Mouse (Mus musculus) frontal cortex, adult (tissue): ENCODE results near the gene Ubb.
A peak's percentile ranks its signal among the peaks of the same experiment; 100 is the strongest.
"Not testable (repeated sequence)": the region's sequence is repeated elsewhere in the genome, so short reads cannot be mapped to it uniquely, and the experiment has no call there.

Experiments
- ATAC-seq: cut with Nextera tagmentation; 2 replicates; pipeline ENCODE4 v1.9.2; 2017; ENCODE audit warnings: mild to moderate bottlenecking, moderate library complexity, mixed read lengths; ENCODE audit not compliant: low TSS enrichment

Gene Ubb

GRCm38 (mm10) chr11:62550727-62551225 is at the start of gene Ubb:
Gene Ubb, plus strand, starts transcription at chr11:62551171.
- ATAC-seq: peak; percentile 92

DNA sequence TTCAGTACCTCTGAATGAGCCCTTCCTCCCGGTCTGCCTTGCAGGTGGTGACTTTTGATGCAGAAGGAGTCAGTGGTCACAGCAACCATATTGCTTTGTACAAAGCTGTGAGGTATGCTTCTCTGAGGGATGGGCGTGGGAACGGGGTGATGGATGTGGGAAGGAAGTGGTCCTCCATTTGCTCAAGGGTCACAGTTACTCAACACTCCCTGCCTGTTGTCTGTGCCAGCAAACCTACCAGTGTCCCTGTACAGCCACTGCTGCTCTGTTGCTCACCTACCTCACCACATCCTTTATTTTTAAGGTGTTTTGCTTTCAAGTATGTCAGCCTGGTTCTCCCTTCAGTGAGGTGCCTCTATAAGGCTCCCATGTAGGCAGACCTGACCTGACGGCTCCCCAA is 43.3 kb upstream of the Ubb start:
- ATAC-seq: no peak

DNA sequence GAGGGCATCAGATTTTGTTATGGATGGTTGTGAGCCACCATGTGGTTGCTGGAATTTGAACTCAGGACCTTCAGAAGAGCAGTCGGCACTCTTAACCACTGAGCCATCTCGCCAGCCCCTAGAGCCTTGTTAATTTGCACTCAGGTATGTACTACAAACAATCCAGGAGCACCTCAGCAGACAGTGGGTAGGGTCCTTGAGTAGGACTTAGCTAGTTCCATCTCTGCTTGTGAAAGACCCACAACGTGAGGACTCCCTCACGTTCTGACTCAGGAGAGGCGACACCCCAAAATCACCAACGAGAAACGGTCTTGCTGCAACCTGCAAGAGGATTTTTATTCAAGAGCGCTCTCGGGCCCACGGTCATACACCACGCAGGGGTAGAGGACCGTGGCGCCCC is 42.6 kb upstream of the Ubb start:
- ATAC-seq: not testable (repeated sequence)

DNA sequence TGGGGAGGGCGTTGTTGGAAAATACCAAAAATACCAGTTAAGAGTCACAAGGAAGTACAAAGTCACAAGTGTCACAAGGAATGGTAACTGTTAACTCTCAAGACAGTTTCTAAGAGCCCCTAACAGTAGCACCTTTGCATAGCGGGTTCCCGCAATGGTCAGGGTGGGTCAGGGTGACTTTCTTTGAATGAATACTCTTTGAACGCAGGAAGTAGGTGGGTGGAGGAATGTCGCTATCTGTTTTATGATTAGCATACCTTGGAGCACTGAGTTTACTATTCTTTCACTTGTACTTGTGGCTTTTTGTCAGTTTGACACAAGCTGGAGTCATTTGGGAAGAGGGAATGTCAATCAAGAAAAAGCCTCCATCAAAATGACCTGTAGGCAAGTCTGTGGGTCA is 42.2 kb upstream of the Ubb start:
- ATAC-seq: not testable (repeated sequence)

DNA sequence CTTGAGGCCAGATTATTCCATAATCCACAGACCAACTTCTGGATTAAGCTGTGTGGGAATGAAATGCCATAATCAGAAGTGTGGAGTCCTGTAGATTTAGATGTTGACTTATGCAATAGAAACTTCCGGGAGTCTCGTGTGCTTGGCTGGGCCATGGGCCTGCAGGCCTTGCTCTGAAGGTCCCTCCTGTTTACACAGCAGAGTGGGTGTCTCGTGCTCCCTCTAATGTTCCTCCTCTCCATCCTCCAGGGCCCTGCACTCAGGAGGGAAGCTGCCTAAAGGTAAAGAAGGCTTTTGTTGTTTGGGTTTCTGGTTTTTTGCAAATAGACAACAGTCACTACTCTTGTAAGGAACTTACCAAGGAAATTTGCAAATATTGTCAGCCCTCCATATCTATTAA is 41.4 kb upstream of the Ubb start:
- no peak for ATAC-seq

- ATAC-seq: no peak
Measured at GRCm38 (mm10) chr11:62510956-62511355, 40.0 kb upstream of the Ubb start.

DNA sequence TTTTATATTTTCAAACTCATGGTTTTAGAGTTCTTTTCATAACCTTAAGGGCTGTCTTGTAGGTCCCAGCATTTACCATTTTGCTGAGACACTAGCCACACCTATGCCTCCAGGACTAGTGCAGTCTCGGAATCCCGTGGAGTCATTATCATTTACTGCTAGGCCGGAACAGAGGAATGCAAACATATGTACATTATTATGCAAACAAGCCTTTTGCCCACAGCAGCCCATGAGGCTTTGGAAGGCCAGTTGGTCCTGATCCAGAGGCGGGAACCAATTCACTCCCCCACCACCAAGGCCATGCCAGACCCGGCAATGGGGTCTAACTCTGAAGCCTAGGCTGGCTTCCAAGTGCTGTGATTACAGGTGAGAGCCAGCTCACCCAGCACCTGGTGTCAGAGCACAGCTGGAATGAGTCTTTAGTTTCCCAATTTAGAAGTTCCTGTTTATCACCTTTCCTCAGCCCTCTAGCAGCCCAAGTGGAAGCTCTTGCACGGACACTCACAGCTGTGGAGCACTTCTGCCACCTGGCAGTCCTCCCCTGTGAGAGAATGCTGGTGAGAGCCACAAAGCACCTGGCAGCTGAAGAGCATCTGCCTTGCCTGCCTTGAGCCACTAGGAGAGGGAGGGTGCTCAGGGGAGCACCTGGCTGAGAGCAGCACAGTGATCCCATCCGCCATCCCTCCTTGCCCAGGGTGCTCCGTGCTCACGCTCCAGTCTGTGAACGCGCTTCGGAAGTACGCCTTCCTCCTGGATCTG is 39.3 kb upstream of the Ubb start:
- ATAC-seq: no peak

GRCm38 (mm10) chr11:62512529-62513080 is 38.4 kb upstream of the Ubb start:
- ATAC-seq: no peak

GRCm38 (mm10) chr11:62513311-62513710 is 37.7 kb upstream of the Ubb start:
- no peak for ATAC-seq

- no peak for ATAC-seq
Measured at GRCm38 (mm10) chr11:62518991-62519390, 32.0 kb upstream of the Ubb start.

GRCm38 (mm10) chr11:62522283-62522682 is 28.7 kb upstream of the Ubb start:
- no peak for ATAC-seq

DNA sequence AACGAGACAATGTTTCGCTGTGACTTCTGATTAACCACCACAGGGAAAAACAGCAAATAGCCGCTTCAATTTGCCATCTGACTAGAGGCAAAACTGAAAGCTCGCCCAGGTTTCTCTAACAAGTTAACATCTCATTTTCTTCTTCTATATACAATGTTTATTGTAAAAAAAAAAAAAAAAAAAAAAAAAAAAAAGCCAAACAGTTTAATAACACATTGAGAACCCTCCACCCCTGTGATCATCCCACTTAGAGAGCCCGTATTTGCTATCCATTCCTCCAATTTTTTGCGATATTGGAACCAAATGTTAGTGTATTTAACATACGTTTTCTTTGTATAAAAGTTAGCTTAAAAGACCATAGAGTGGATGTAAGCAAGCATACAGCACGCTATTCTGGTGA is 13.9 kb upstream of the Ubb start:
- no peak for ATAC-seq

- ATAC-seq: peak; percentile 26; the same call in 1 of the 2 replicates
Measured at GRCm38 (mm10) chr11:62537590-62537989, 13.4 kb upstream of the Ubb start.

GRCm38 (mm10) chr11:62538321-62539088 is 12.5 kb upstream of the Ubb start:
- peak; percentile 66 for ATAC-seq

DNA sequence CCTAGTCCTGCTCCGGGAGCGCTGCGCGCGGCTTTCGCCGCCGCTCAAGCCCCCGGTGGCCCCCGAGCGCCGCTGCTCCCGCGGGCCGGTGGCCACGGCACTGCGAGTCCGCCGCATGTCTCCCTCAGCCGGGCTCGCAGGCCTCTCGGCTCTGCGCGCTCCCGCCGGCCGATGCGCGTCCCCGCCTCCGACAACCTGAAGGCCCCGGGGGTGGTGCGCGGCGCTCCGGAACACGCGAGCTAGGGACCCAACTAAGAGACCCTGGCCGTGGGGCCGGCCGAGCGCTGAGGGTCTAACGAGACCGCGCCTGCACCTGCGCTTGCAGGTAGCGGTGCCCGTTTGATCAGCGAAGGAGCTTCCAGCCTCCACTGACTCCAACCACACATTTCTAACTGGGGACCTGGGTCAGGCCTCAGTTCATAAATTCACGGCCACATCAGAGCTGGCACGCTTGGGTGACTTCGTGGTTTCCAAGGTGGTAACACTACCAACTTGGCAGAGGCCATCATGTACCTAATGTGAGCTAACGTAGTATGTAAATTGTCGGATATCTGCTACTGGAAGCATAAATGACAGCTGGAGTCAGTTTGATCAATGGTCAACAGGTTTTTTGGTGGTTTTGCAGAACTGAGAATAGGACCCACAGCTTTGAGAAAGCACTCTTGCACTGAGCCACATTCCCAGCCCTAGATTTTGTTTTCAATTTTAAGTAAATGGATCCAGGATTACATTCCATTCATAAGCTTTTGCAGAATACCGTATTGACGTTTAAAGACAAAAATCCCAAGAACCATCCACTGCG is 11.7 kb upstream of the Ubb start, which contains the start of gene Cenpv:
TSS of gene Cenpv (minus strand) at position 173 of the 802 bp plus-strand sequence.
- peak; percentile 89 for ATAC-seq

- no peak for ATAC-seq
Measured at GRCm38 (mm10) chr11:62540167-62540566, 10.8 kb upstream of the Ubb start.

DNA sequence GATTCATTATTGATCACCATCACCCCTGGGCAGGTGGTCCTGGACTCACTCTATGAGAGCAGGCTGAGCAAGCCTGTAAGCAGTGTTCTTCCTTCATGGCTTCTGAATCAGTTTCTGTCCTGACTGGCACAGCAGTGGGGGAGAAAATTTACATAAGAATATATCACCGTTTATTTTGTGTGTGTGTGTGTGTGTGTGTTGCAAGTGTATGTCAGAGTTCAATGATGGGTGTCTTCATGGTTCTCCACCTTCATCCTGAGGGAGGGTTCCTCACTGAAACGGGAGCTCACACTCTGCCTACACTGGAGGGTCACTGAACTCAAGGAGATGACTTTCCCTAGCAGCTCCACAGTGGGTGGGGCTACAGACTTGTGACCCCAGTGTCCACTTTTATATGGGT is 10.0 kb upstream of the Ubb start:
- no peak for ATAC-seq

- no peak for ATAC-seq
Measured at GRCm38 (mm10) chr11:62541581-62541980, 9.4 kb upstream of the Ubb start.

GRCm38 (mm10) chr11:62543991-62544390 is 7.0 kb upstream of the Ubb start:
- ATAC-seq: no peak

DNA sequence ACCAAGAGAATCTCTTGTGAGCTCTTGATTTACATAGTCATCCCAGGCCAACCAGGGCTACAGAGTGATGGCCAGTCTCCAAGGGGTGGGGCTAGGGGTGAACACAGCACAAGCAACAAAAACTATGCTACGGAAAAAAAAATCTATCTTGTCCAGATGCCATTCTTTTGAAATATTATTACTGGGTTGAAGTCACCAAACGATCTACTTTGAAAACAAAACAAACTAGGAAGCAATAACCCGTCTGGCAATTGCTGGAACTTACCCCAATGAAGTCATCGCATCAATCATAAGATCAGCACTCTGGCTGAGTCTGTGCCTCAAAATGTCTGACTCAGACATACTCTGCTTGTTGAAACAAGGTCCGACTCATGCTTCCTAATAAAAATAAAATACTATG is 1.2 kb upstream of the Ubb start:
- no peak for ATAC-seq

DNA sequence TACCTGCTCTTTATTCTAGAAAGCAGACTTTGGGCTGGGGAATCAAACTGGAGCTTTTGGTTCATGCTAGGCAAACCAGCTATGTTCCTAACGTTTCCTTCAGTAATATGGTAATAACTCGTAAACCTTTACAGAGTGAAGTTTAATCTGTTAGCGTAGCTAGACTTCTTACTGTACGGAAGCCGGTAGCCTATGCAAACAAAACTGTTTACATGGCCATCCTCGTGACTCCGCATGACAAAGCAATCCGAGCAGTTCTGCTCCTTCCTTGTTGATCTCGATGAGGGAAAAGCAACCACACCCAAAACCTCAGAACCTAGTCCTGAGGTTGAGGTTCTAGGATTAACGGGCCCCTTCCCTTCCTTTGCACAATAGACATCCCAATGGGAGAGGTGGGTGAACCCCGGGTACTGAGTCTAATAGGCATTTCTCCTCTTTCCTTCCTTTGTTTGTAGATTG is 715 bp upstream of the Ubb start:
- ATAC-seq: no peak; the same call in none of the 2 replicates
